8 mouse cellular contexts compared by ENCODE assay signal in genomic region chr9:26548328-26548922, GRCm38 (mm10).
DNase-seq lines count a peak whose midpoint lies in the region; ATAC-seq and TF ChIP-seq lines count a peak whose summit lies in the region.
"Had no signal": no experiment of that assay in that cellular context is flagged by ENCODE, and none has a peak within 500 bp of the region (broad histone marks: within the 10 kb centered on the region; RNA-seq: fewer than 3 reads in every experiment).

No protein-coding gene starts in this region.

- H3K9me3 ChIP-seq in lung, embryonic 14.5 days (ENCODE audit: low read depth, low read length): no peaks in the 10 kb centered on the region
- no peaks in the 10 kb centered on the region for H3K9me3 ChIP-seq in neural tube, embryonic 15.5 days (replicated peaks)

- no peak overlapping the region for H3K4me3 ChIP-seq in lung, embryonic 14.5 days (ENCODE audit: low read depth, low read length)
- no peak overlapping the region for H3K4me3 ChIP-seq in neural tube, embryonic 15.5 days (replicated peaks)

- no peak overlapping the region for H3K27ac ChIP-seq in lung, embryonic 14.5 days (ENCODE audit: low read depth)
- H3K27ac ChIP-seq in neural tube, embryonic 15.5 days (replicated peaks): no peak overlapping the region

- no peak overlapping the region for H3K4me2 ChIP-seq in lung, embryonic 14.5 days
- H3K4me2 ChIP-seq in neural tube, embryonic 15.5 days: no peak overlapping the region

- no peaks in the 10 kb centered on the region for H3K27me3 ChIP-seq in lung, embryonic 14.5 days (ENCODE audit: insufficient read depth, low read length)
- H3K27me3 ChIP-seq in neural tube, embryonic 15.5 days (replicated peaks): no peaks in the 10 kb centered on the region

- H3K9ac ChIP-seq in lung, embryonic 14.5 days: no peak overlapping the region
- H3K9ac ChIP-seq in neural tube, embryonic 15.5 days (replicated peaks): no peak overlapping the region
- H3K9ac ChIP-seq: liver, postnatal 0 days had no signal

- no peak for TF ChIP-seq CTCF in lung, embryonic 14.5 days (IDR thresholded peaks at IDR 0.05; ENCODE audit: low read depth)

- no peak for ATAC-seq in lung, embryonic 14.5 days (ENCODE audit: insufficient read depth)
- no peak for ATAC-seq in neural tube, embryonic 15.5 days (ENCODE audit: low FRiP score)
- ATAC-seq: liver, postnatal 0 days had no signal

- H3K36me3 ChIP-seq in lung, embryonic 14.5 days (ENCODE audit: insufficient read depth): no peaks in the 10 kb centered on the region
- no peaks in the 10 kb centered on the region for H3K36me3 ChIP-seq in neural tube, embryonic 15.5 days

- 51% methylated on average over 4 of the region's 4 CpGs for WGBS in lung, embryonic 14.5 days
- 76% methylated on average over 4 of the region's 4 CpGs for WGBS in neural tube, embryonic 15.5 days

- H3K4me1 ChIP-seq in lung, embryonic 14.5 days (ENCODE audit: insufficient read depth): no peaks in the 10 kb centered on the region
- no peaks in the 10 kb centered on the region for H3K4me1 ChIP-seq in neural tube, embryonic 15.5 days

- DNase-seq in lung, embryonic 14.5 days: peak; percentile 3
- DNase-seq in lung, postnatal 25 days (ENCODE audit: low spot score): no peak
- peak; percentile 85 for DNase-seq in cerebellum, adult 9-10 months
- peak; percentile 11 to 42 for DNase-seq in heart, adult 9 months (ENCODE audit: low spot score in 2 of 2)
- DNase-seq in lung, postnatal 36 days: peak; percentile 17
- DNase-seq in retina, embryonic 14.5 days (ENCODE audit: low spot score): no peak
- DNase-seq: liver, postnatal 0 days had no signal

Comparison
In these comparisons a context has a peak if more than half of its experiments do, and no peak if none do; other contexts are left out.
1. DNase-seq: peak in lung, embryonic 14.5 days (single experiment), cerebellum, adult 9-10 months (single experiment), heart, adult 9 months (2 of 2) and lung, postnatal 36 days (single experiment); none in lung, postnatal 25 days (single experiment) and retina, embryonic 14.5 days (single experiment).